Mouse (Mus musculus) small intestine, adult 2 months (tissue): ENCODE measurements at regions not wholly inside any gene's neighbourhood (a gene's known extent, or its start where the extent isn't known, plus 50 kb on each side); places are given as distances from the start of the nearest gene placed in this dataset.
A peak's percentile ranks its signal among the peaks of the same experiment; 100 is the strongest.

Source experiments
- H3K27ac ChIP-seq: fragments of 200-500 bp; 2 replicates; pipeline ENCODE4 v1.5.1; 2012; ENCODE audit warnings: low read depth, low read length, control low read depth, inconsistent platforms; ENCODE audit not compliant: insufficient read depth
- H3K27me3 ChIP-seq: fragments of 200-500 bp; 2 replicates; pipeline ENCODE4 v1.6.1; 2012; ENCODE audit warnings: mild to moderate bottlenecking, moderate library complexity, low read length, inconsistent platforms; ENCODE audit not compliant: control insufficient read depth, insufficient read depth
- H3K36me3 ChIP-seq: fragments of 200-500 bp; 2 replicates; pipeline ENCODE4 v1.6.1; 2012; ENCODE audit warnings: mild to moderate bottlenecking, low read length, control low read depth, inconsistent platforms; ENCODE audit not compliant: control insufficient read depth, insufficient read depth
- H3K4me1 ChIP-seq: fragments of 200-500 bp; 2 replicates; pipeline ENCODE4 v1.6.1; 2012; ENCODE audit warnings: low read length, inconsistent platforms, mixed read lengths; ENCODE audit not compliant: control insufficient read depth, insufficient read depth, insufficient read length
- H3K4me3 ChIP-seq: fragments of 200-500 bp; 2 replicates; pipeline ENCODE4 v1.5.1; 2012; ENCODE audit warnings: low read depth, mild to moderate bottlenecking, control low read depth, inconsistent platforms, low read length, moderate library complexity
- CTCF ChIP-seq: fragments of 200-500 bp; IDR thresholded peaks from 2 replicates; pipeline ENCODE4 v1.5.1; 2012; ENCODE audit warnings: low read depth, mild to moderate bottlenecking, control low read depth, inconsistent platforms, low read length, moderate library complexity, mixed read lengths; ENCODE audit not compliant: insufficient replicate concordance, insufficient read length; ENCODE audit errors: extremely low read depth
- POLR2A ChIP-seq: fragments of 200-500 bp; IDR thresholded peaks from 2 replicates; pipeline ENCODE4 v1.6.1; 2012; ENCODE audit warnings: low read depth, mild to moderate bottlenecking, control low read depth, inconsistent platforms, low read length, moderate library complexity
- WGBS: fragments of 180-500 bp; shearing (Covaris S2); methylation state at CpG from one replicate; pipeline ENCODE4 v1.1.7; 2018; 5-methylcytosine and 5-hydroxymethylcytosine counted together

- H3K27me3 ChIP-seq, result no peaks in the 10 kb centered on the region; the same call in 1 of the 2 replicates
- TF ChIP-seq CTCF, result no peak
- H3K4me1 ChIP-seq, result no peaks in the 10 kb centered on the region
- no peaks in the 10 kb centered on the region for H3K36me3 ChIP-seq
- H3K27ac ChIP-seq, result no peak overlapping the region
- no peak overlapping the region for H3K4me3 ChIP-seq
- WGBS, result 71% methylated on average over 8 of the region's 8 CpGs
Measured at GRCm38 (mm10) chr13:46182851-46183250, 90.7 kb upstream of the Stmnd1 start.

GRCm38 (mm10) chr13:46180606-46181133 lies 92.9 kb upstream of the Stmnd1 start:
- no peaks in the 10 kb centered on the region for H3K4me1 ChIP-seq
- no peaks in the 10 kb centered on the region for H3K36me3 ChIP-seq
- no peak overlapping the region for H3K4me3 ChIP-seq
- no peaks in the 10 kb centered on the region for H3K27me3 ChIP-seq
- TF ChIP-seq CTCF (no peak), POLR2A (no peak)
- peak overlapping the region; percentile 42; the same call in 1 of the 2 replicates for H3K27ac ChIP-seq
- WGBS, result 38% methylated on average over 12 of the region's 12 CpGs

GRCm38 (mm10) chr13:46179916-46180315 lies 93.6 kb upstream of the Stmnd1 start:
- Histone ChIP-seq H3K27ac (no peak overlapping the region), H3K27me3 (no peaks in the 10 kb centered on the region), H3K4me3 (no peak overlapping the region), H3K36me3 (no peaks in the 10 kb centered on the region), H3K4me1 (no peaks in the 10 kb centered on the region)
- 87% methylated on average over 3 of the region's 3 CpGs for WGBS
- TF ChIP-seq POLR2A (no peak), CTCF (no peak)

GRCm38 (mm10) chr13:46173103-46173502 lies 100.4 kb upstream of the Stmnd1 start:
- no peaks in the 10 kb centered on the region for H3K36me3 ChIP-seq
- no peaks in the 10 kb centered on the region for H3K4me1 ChIP-seq
- H3K27me3 ChIP-seq, result no peaks in the 10 kb centered on the region
- no peak overlapping the region for H3K27ac ChIP-seq
- H3K4me3 ChIP-seq, result no peak overlapping the region
- TF ChIP-seq POLR2A, result no peak
- TF ChIP-seq CTCF, result no peak
- 39% methylated on average over 8 of the region's 8 CpGs for WGBS

- no peak overlapping the region for H3K27ac ChIP-seq
- TF ChIP-seq POLR2A, result no peak
- peak; percentile 96; the same call in 1 of the 2 replicates for TF ChIP-seq CTCF
- no peaks in the 10 kb centered on the region for H3K36me3 ChIP-seq
- 0 out of 2 replicates have a peak, but pooled peaks cover 2% of the 10 kb centered on the region for H3K4me1 ChIP-seq
- 0 out of 2 replicates have a peak overlapping the region, but pooled peaks have one; percentile 11 for H3K4me3 ChIP-seq
- WGBS, result 5% methylated on average over 10 of the region's 10 CpGs
- no peaks in the 10 kb centered on the region for H3K27me3 ChIP-seq
Measured at GRCm38 (mm10) chr13:46162025-46162374, 111.5 kb upstream of the Stmnd1 start.

GRCm38 (mm10) chr13:46161261-46162024 lies 112.1 kb upstream of the Stmnd1 start:
- 42% methylated on average over 13 of the region's 13 CpGs for WGBS
- Histone ChIP-seq H3K27me3 (no peaks in the 10 kb centered on the region), H3K4me1 (0 out of 2 replicates have a peak, but pooled peaks cover 2% of the 10 kb centered on the region), H3K27ac (no peak overlapping the region), H3K4me3 (0 out of 2 replicates have a peak overlapping the region, but pooled peaks have one; percentile 11), H3K36me3 (no peaks in the 10 kb centered on the region)
- no peak for TF ChIP-seq CTCF
- no peak for TF ChIP-seq POLR2A

GRCm38 (mm10) chr13:46159354-46159753 lies 114.2 kb upstream of the Stmnd1 start:
- Histone ChIP-seq H3K27ac (no peak overlapping the region), H3K27me3 (no peaks in the 10 kb centered on the region), H3K36me3 (no peaks in the 10 kb centered on the region), H3K4me1 (no peaks in the 10 kb centered on the region), H3K4me3 (no peak overlapping the region)
- WGBS, result 92% methylated on average over 14 of the region's 14 CpGs
- TF ChIP-seq CTCF (no peak), POLR2A (no peak)
